Mouse (Mus musculus): ENCODE measurements around the gene Sfrp4. TPM values are rescaled to one million over a fixed set of nuclear protein-coding genes. Genes with fewer than 3 reads are reported as not detected.

The Sfrp4 gene
- polyA plus RNA-seq, 2 experiments, result 6.9 to 7.1 TPM

DNA sequence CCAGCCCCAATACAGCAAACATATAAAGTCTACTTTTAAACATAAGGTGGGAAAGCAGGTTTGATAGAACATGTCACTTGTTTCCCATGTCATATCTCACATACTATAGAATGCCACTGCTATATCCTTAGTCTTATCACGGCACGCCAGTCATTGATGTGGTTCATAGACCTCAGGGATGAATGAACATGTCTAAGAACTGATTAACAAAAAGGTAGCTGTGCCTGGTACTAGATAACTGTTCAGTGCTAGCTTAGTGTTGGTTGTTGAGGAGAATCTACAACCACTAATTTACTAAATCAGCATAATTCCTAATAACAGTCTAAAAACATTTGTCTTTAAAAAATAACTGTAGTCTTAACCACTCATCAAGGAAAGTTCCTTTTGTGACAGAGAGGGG lies 26.9 kb downstream of the Sfrp4 start:
- no peaks in the 10 kb centered on the region for H3K27me3 ChIP-seq (ENCODE audit: control insufficient read depth, insufficient read depth, low read length)
- TF ChIP-seq POLR2A (IDR thresholded peaks at IDR 0.05; ENCODE audit: borderline replicate concordance, extremely low read depth, insufficient read depth, insufficient read length), result no peak
- H3K4me3 ChIP-seq (replicated peaks; ENCODE audit: low read length), result no peak overlapping the region
- ATAC-seq (ENCODE audit: low FRiP score, low read depth) (no peak), DNase-seq (ENCODE audit: low spot score) (no peak)
- no peaks in the 10 kb centered on the region for H3K9me3 ChIP-seq (ENCODE audit: control insufficient read depth, low read length)
- H3K9ac ChIP-seq (ENCODE audit: low read depth, low read length, severe bottlenecking), result no peak overlapping the region
- H3K27ac ChIP-seq (replicated peaks; ENCODE audit: low read depth, low read length), result no peak overlapping the region
- H3K36me3 ChIP-seq (ENCODE audit: control insufficient read depth, insufficient read depth, low read length), result no peaks in the 10 kb centered on the region
- H3K4me2 ChIP-seq (replicated peaks; ENCODE audit: low read depth, low read length, severe bottlenecking), result no peak overlapping the region
- no peaks in the 10 kb centered on the region for H3K4me1 ChIP-seq (ENCODE audit: control insufficient read depth, insufficient read depth, low read length)
- 95% methylated on average over 2 of the region's 2 CpGs for WGBS

DNA sequence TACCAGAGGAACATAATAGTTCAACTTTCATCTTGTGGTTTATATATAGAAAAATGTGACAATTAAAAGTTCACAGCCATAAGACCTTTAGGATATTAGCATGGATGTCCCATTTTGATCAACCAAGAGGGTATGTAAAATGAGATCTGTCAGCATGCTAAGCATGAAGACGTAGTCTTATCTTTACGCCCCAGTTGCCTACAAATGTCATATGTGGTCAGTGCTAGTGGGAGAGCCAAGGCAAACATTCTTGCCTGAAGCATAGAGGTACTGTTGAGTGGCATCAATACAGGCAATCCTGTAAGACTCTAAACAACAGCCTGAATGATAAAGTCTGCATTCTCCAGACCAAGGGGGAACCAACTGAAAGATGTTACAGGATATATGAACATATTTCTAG lies 29.5 kb downstream of the Sfrp4 start:
- no peaks in the 10 kb centered on the region for H3K27me3 ChIP-seq (ENCODE audit: control insufficient read depth, insufficient read depth, low read length)
- H3K4me2 ChIP-seq (replicated peaks; ENCODE audit: low read depth, low read length, severe bottlenecking), result no peak overlapping the region
- no peak overlapping the region for H3K27ac ChIP-seq (replicated peaks; ENCODE audit: low read depth, low read length)
- no peak for TF ChIP-seq POLR2A (IDR thresholded peaks at IDR 0.05; ENCODE audit: borderline replicate concordance, extremely low read depth, insufficient read depth, insufficient read length)
- no peak overlapping the region for H3K9ac ChIP-seq (ENCODE audit: low read depth, low read length, severe bottlenecking)
- DNase-seq (ENCODE audit: low spot score) (no peak), ATAC-seq (ENCODE audit: low FRiP score, low read depth) (no peak)
- no peaks in the 10 kb centered on the region for H3K9me3 ChIP-seq (ENCODE audit: control insufficient read depth, low read length)
- no peaks in the 10 kb centered on the region for H3K36me3 ChIP-seq (ENCODE audit: control insufficient read depth, insufficient read depth, low read length)
- no peaks in the 10 kb centered on the region for H3K4me1 ChIP-seq (ENCODE audit: control insufficient read depth, insufficient read depth, low read length)
- H3K4me3 ChIP-seq (replicated peaks; ENCODE audit: low read length), result no peak overlapping the region
- 90% methylated on average over 2 of the region's 2 CpGs for WGBS

DNA sequence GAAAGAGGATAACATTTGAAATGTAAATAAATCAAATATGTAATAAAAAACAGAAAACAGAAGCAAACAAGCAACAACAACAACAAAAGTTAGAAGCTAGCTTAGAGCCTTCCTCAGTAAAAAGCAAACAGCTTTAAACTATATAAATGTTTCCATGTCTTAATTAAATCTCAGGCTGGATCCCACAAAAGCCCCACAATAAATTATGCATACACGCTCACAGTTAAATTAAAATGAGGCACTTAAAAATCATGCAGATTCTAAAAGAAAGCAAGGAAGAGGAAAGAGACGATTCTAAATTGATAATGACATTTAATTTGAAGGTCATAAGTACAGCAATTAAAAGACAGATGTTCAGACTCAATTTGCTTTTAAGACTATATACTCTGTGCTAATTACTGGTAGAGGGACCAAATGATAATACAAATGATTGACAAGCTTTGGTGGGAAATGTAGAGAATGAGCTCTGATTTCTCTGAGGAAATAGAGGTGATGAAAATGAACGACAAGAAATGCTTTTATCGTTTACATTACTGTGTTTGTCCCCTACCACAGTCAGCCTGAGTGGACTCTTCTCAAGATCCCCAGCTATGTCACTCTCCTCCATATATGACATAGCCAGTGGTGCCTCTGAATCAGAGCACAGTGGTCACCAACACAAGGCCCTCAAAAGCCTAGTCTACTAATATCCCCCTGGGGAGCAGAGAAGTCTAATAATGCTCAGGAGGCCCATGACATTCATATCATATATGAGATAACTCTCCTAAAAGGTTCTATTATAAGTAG lies 45.6 kb downstream of the Sfrp4 start:
- Histone ChIP-seq H3K9me3 (ENCODE audit: control insufficient read depth, low read length) (no peaks in the 10 kb centered on the region), H3K4me2 (replicated peaks; ENCODE audit: low read depth, low read length, severe bottlenecking) (no peak overlapping the region), H3K4me1 (ENCODE audit: control insufficient read depth, insufficient read depth, low read length) (no peaks in the 10 kb centered on the region), H3K9ac (ENCODE audit: low read depth, low read length, severe bottlenecking) (no peak overlapping the region), H3K4me3 (replicated peaks; ENCODE audit: low read length) (no peak overlapping the region), H3K27me3 (ENCODE audit: control insufficient read depth, insufficient read depth, low read length) (no peaks in the 10 kb centered on the region), H3K36me3 (ENCODE audit: control insufficient read depth, insufficient read depth, low read length) (no peaks in the 10 kb centered on the region), H3K27ac (replicated peaks; ENCODE audit: low read depth, low read length) (no peak overlapping the region)
- WGBS, result 80% methylated on average over 4 of the region's 4 CpGs
- no peak for TF ChIP-seq POLR2A (IDR thresholded peaks at IDR 0.05; ENCODE audit: borderline replicate concordance, extremely low read depth, insufficient read depth, insufficient read length)
- DNase-seq (ENCODE audit: low spot score) (no peak), ATAC-seq (ENCODE audit: low FRiP score, low read depth) (no peak)

DNA sequence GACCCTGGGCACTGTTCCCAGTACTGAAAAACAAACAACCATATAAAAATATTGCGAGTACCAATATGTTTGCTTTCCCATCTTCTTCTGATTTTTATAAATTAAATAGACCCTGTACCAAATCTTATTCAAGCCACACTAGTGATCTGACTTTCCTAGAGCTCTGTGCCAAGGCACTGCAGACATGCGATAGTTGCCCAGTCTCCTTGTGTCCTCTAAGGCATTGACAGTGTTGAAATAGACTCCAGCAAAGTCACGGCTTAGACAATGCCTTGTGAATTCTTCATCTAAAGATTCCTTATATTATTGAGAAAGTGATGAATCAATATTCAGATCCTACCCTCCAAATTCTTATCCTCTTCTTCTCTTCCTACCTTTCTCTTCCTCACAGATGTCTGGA lies 51.1 kb downstream of the Sfrp4 start:
- ATAC-seq (ENCODE audit: low FRiP score, low read depth) (no peak), DNase-seq (ENCODE audit: low spot score) (no peak)
- no peaks in the 10 kb centered on the region for H3K36me3 ChIP-seq (ENCODE audit: control insufficient read depth, insufficient read depth, low read length)
- H3K9me3 ChIP-seq (ENCODE audit: control insufficient read depth, low read length), result no peaks in the 10 kb centered on the region
- WGBS, result 84% methylated on average over 3 of the region's 3 CpGs
- no peak overlapping the region for H3K4me2 ChIP-seq (replicated peaks; ENCODE audit: low read depth, low read length, severe bottlenecking)
- TF ChIP-seq POLR2A (IDR thresholded peaks at IDR 0.05; ENCODE audit: borderline replicate concordance, extremely low read depth, insufficient read depth, insufficient read length), result no peak
- H3K9ac ChIP-seq (ENCODE audit: low read depth, low read length, severe bottlenecking), result no peak overlapping the region
- H3K4me1 ChIP-seq (ENCODE audit: control insufficient read depth, insufficient read depth, low read length), result no peaks in the 10 kb centered on the region
- no peaks in the 10 kb centered on the region for H3K27me3 ChIP-seq (ENCODE audit: control insufficient read depth, insufficient read depth, low read length)
- no peak overlapping the region for H3K4me3 ChIP-seq (replicated peaks; ENCODE audit: low read length)
- no peak overlapping the region for H3K27ac ChIP-seq (replicated peaks; ENCODE audit: low read depth, low read length)

DNA sequence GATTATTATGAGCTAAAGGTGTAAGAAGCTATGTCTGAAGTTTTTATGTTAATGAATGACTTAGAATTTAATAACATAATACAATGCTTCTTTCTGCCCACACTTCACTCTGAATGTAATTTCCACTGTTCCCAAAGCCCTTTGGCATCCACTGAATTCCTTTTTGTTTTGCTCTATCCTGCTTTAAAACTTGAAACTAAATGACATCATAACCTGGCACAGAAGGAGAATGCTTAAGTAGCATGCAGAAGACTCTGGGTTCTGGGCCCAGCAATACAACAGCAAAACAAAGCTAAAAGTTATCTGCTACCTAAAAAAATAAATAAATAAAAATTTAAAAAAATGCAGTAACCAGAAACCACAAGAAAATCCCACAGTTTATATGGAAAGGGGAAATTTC lies 51.7 kb downstream of the Sfrp4 start:
- ATAC-seq (ENCODE audit: low FRiP score, low read depth), result no peak
- no peak for TF ChIP-seq POLR2A (IDR thresholded peaks at IDR 0.05; ENCODE audit: borderline replicate concordance, extremely low read depth, insufficient read depth, insufficient read length)
- DNase-seq (ENCODE audit: low spot score), result no peak
- Histone ChIP-seq H3K4me1 (ENCODE audit: control insufficient read depth, insufficient read depth, low read length) (no peaks in the 10 kb centered on the region), H3K4me2 (replicated peaks; ENCODE audit: low read depth, low read length, severe bottlenecking) (no peak overlapping the region), H3K27me3 (ENCODE audit: control insufficient read depth, insufficient read depth, low read length) (no peaks in the 10 kb centered on the region), H3K9ac (ENCODE audit: low read depth, low read length, severe bottlenecking) (no peak overlapping the region), H3K27ac (replicated peaks; ENCODE audit: low read depth, low read length) (no peak overlapping the region), H3K36me3 (ENCODE audit: control insufficient read depth, insufficient read depth, low read length) (no peaks in the 10 kb centered on the region), H3K4me3 (replicated peaks; ENCODE audit: low read length) (no peak overlapping the region), H3K9me3 (ENCODE audit: control insufficient read depth, low read length) (no peaks in the 10 kb centered on the region)

Other genes starting within 250 kb of the Sfrp4 start
- 61.7 and 63.5 TPM in 2 replicates for gene Stard3nl, start 227.3 kb upstream of the Sfrp4 start, polyA plus RNA-seq (2012; rRNA removed)
- 75.9 and 83.1 TPM in 2 replicates for gene Stard3nl, start 227.3 kb upstream of the Sfrp4 start, polyA plus RNA-seq (2014; fragmentation: Nextera tagmentation; extraction: Ambion mirVana)
- gene Epdr1, start 3.2 kb upstream of the Sfrp4 start, polyA plus RNA-seq (2012; rRNA removed), result 12.4 and 13.1 TPM in 2 replicates
- 16.3 and 16.5 TPM in 2 replicates for gene Epdr1, start 3.2 kb upstream of the Sfrp4 start, polyA plus RNA-seq (2014; fragmentation: Nextera tagmentation; extraction: Ambion mirVana)
- not detected in 2 replicates for gene Nme8, start 74.7 kb downstream of the Sfrp4 start, polyA plus RNA-seq (2012; rRNA removed)
- gene Nme8, start 74.7 kb downstream of the Sfrp4 start, polyA plus RNA-seq (2014; fragmentation: Nextera tagmentation; extraction: Ambion mirVana), result not detected in 2 replicates
- gene Gpr141, start 201.2 kb downstream of the Sfrp4 start, polyA plus RNA-seq (2012; rRNA removed), result 0.20 and 0.30 TPM in 2 replicates
- 0.59 and 0.94 TPM in 2 replicates for gene Gpr141, start 201.2 kb downstream of the Sfrp4 start, polyA plus RNA-seq (2014; fragmentation: Nextera tagmentation; extraction: Ambion mirVana)